17 mouse cellular contexts compared by ENCODE assay signal in genomic region chr3:33632928-33633514, GRCm38 (mm10).
A peak's percentile ranks its signal among the peaks of the same experiment; 100 is the strongest.
DNase-seq lines count a peak whose midpoint lies in the region; ATAC-seq and TF ChIP-seq lines count a peak whose summit lies in the region.
"Had no signal": no experiment of that assay in that cellular context is flagged by ENCODE, and none has a peak within 500 bp of the region (broad histone marks: within the 10 kb centered on the region; RNA-seq: fewer than 3 reads in every experiment).

No protein-coding gene starts in this region.

- TF ChIP-seq EP300 in heart, postnatal 0 days (IDR thresholded peaks at IDR 0.05; ENCODE audit: low read depth) = 0 out of 2 replicates have a peak, but pooled peaks have one; percentile 37

- peak; percentile 2; the same call in 1 of the 2 replicates for TF ChIP-seq CTCF in gastrocnemius, adult 2 months (IDR thresholded peaks at IDR 0.05)
- TF ChIP-seq CTCF in left cerebral cortex, adult 2 months (IDR thresholded peaks at IDR 0.05) = peak; percentile 25
- TF ChIP-seq CTCF in heart, postnatal 0 days (IDR thresholded peaks at IDR 0.05; ENCODE audit: low read depth) = peak; percentile 37

- H3K27ac ChIP-seq in gastrocnemius, adult 2 months = no peak overlapping the region
- H3K27ac ChIP-seq in left cerebral cortex, adult 2 months = no peak overlapping the region
- H3K27ac ChIP-seq in heart, postnatal 0 days (ENCODE audit: low read depth) = peak overlapping the region; percentile 73
- H3K27ac ChIP-seq: embryonic facial prominence, embryonic 10.5 days; midbrain, embryonic 10.5 days had no signal

- peak; percentile 85 for ATAC-seq in heart, postnatal 0 days (ENCODE audit: insufficient read depth, low read depth)
- ATAC-seq: forebrain, embryonic 16.5 days had no signal

- intact Hi-C loops in gastrocnemius, adult 2 months (cut with DNase I) = no loop called here
- intact Hi-C loops in left cerebral cortex, adult 2 months (cut with DNase I) = no loop called here
- intact Hi-C loops in left cerebral cortex, postnatal 10 days (cut with DNase I) = no loop called here

- no peaks in the 10 kb centered on the region for H3K9me3 ChIP-seq in heart, postnatal 0 days (replicated peaks; ENCODE audit: control insufficient read depth, low read length)
- H3K9me3 ChIP-seq: embryonic facial prominence, embryonic 10.5 days; midbrain, embryonic 10.5 days had no signal

- no peaks in the 10 kb centered on the region for H3K36me3 ChIP-seq in heart, postnatal 0 days (replicated peaks; ENCODE audit: control insufficient read depth, insufficient read depth, low read length)
- H3K36me3 ChIP-seq: embryonic facial prominence, embryonic 10.5 days; midbrain, embryonic 10.5 days had no signal

- no peak overlapping the region for H3K4me2 ChIP-seq in heart, postnatal 0 days (ENCODE audit: low read depth, low read length)

- H3K27me3 ChIP-seq in heart, postnatal 0 days (ENCODE audit: control insufficient read depth, insufficient read depth, low read length) = no peaks in the 10 kb centered on the region

- no peak overlapping the region for H3K9ac ChIP-seq in heart, postnatal 0 days (replicated peaks; ENCODE audit: low read depth, low read length)

- no peak for DNase-seq in gastrocnemius, adult 2 months
- DNase-seq in gastrocnemius, adult 8-10 months (ENCODE audit: low spot score in 2 of 2) = no peak
- no peak for DNase-seq in left cerebral cortex, adult 2 months (ENCODE audit: extremely low spot score in 1 of 2, low spot score in 2 of 2)
- no peak for DNase-seq in left cerebral cortex, postnatal 10 days (ENCODE audit: extremely low spot score in 1 of 2, low spot score in 2 of 2)
- DNase-seq in Muller cell, postnatal 12 days (ENCODE audit: inconsistent ontology term) = peak; percentile 14
- DNase-seq in heart, postnatal 0 days (ENCODE audit: low spot score) = peak; percentile 71
- DNase-seq in MN1 (ENCODE audit: low spot score) = no peak
- DNase-seq: cerebellum, postnatal 25 days; gastrocnemius, postnatal 14 days; liver; spleen, adult 18-20 months; thymus, postnatal 36 days had no signal

- H3K4me3 ChIP-seq in gastrocnemius, adult 2 months = no peak overlapping the region
- no peak overlapping the region for H3K4me3 ChIP-seq in left cerebral cortex, adult 2 months
- no peak overlapping the region for H3K4me3 ChIP-seq in heart, postnatal 0 days (ENCODE audit: low read depth, low read length)
- H3K4me3 ChIP-seq: embryonic facial prominence, embryonic 10.5 days; erythroblast, embryonic 14.5 days; midbrain, embryonic 10.5 days; myocyte had no signal

- WGBS in heart, postnatal 0 days = 28% methylated on average over 2 of the region's 2 CpGs

- no peaks in the 10 kb centered on the region for H3K4me1 ChIP-seq in heart, postnatal 0 days (ENCODE audit: control insufficient read depth, insufficient read depth)
- H3K4me1 ChIP-seq: embryonic facial prominence, embryonic 10.5 days; midbrain, embryonic 10.5 days had no signal

Comparison
In these comparisons a context has a peak if more than half of its experiments do, and no peak if none do; other contexts are left out.
1. DNase-seq: peak in Muller cell, postnatal 12 days (single experiment) and heart, postnatal 0 days (single experiment); none in gastrocnemius, adult 2 months (single experiment), gastrocnemius, adult 8-10 months (0 of 2), left cerebral cortex, adult 2 months (0 of 2), left cerebral cortex, postnatal 10 days (0 of 2) and MN1 (single experiment).
2. Peak in every context shown above with its lines, with median percentiles within 50 percentile points of each other: CTCF ChIP-seq.